Mouse (Mus musculus) embryonic facial prominence, embryonic 11.5 days (tissue): ENCODE results near the gene Olfr706. TPM values are rescaled to one million over a fixed set of nuclear protein-coding genes. Genes with fewer than 3 reads are reported as not detected.
"Not testable (repeated sequence)": the region's sequence is repeated elsewhere in the genome, so short reads cannot be mapped to it uniquely, and the experiment has no call there.

Source experiments
- ATAC-seq: fragments of 200-750 bp; cut with Nextera tagmentation; replicated peaks from 2 replicates; pipeline ENCODE4 v1.8.0; 2017; ENCODE audit warnings: low read depth; ENCODE audit not compliant: insufficient number of reproducible peaks, low FRiP score, low TSS enrichment
- DNase-seq: peaks from one replicate; pipeline ENCODE4 v3.0.0-alpha.2; 2015; ENCODE audit warnings: low spot score
- H3K27ac ChIP-seq: fragments of 300-500 bp; sonication (generic); replicated peaks from 2 replicates; pipeline ENCODE4 v1.5.1; 2014; ENCODE audit warnings: mild to moderate bottlenecking, low read depth, low read length, control low read depth
- H3K27me3 ChIP-seq: fragments of 300-500 bp; sonication (generic); 2 replicates; pipeline ENCODE4 v1.6.1; 2014; ENCODE audit warnings: mild to moderate bottlenecking, low read length, moderate library complexity, mixed read lengths; ENCODE audit not compliant: control insufficient read depth, insufficient read depth
- H3K36me3 ChIP-seq: fragments of 300-500 bp; sonication (generic); replicated peaks from 2 replicates; pipeline ENCODE4 v1.6.1; 2014; ENCODE audit warnings: low read depth, mild to moderate bottlenecking, low read length, moderate library complexity, mixed read lengths; ENCODE audit not compliant: control insufficient read depth, insufficient read depth
- H3K4me1 ChIP-seq: fragments of 300-500 bp; sonication (generic); 2 replicates; pipeline ENCODE4 v1.6.1; 2014; ENCODE audit warnings: low read length, mixed read lengths; ENCODE audit not compliant: control insufficient read depth, insufficient read depth
- H3K4me2 ChIP-seq: fragments of 300-500 bp; sonication (generic); 2 replicates; pipeline ENCODE4 v1.6.1; 2014; ENCODE audit warnings: low read depth, mild to moderate bottlenecking, control low read depth, low read length, moderate library complexity
- H3K4me3 ChIP-seq: fragments of 300-500 bp; sonication (generic); 2 replicates; pipeline ENCODE4 v1.5.1; 2014; ENCODE audit warnings: low read depth, low read length, control low read depth
- H3K9ac ChIP-seq: fragments of 300-500 bp; sonication (generic); replicated peaks from 2 replicates; pipeline ENCODE4 v1.6.1; 2014; ENCODE audit warnings: mild to moderate bottlenecking, control low read depth, low read length
- H3K9me3 ChIP-seq: fragments of 300-500 bp; sonication (generic); replicated peaks from 2 replicates; pipeline ENCODE4 v1.6.1; 2016; ENCODE audit warnings: mild to moderate bottlenecking, low read length, inconsistent platforms, mixed read lengths; ENCODE audit not compliant: control insufficient read depth
- WGBS: fragments of 180-500 bp; shearing (Covaris S2); extraction: QIAGEN DNeasy Blood & Tissue Kit; methylation state at CpG from one replicate; pipeline ENCODE4 v1.1.7; 2014; 5-methylcytosine and 5-hydroxymethylcytosine counted together
- polyA plus RNA-seq: library from polyadenylated mRNA; unstranded; fragments of >200 nt; fragmentation: Nextera tagmentation; extraction: Ambion mirVana; gene quantifications from 2 replicates; pipeline ENCODE4 v1.2.1, GENCODE M21; 2014

Olfr706 gene
- polyA plus RNA-seq: not detected in 2 replicates

- H3K4me3 ChIP-seq: no peak within 1 kb of the TSS
- no peak within 1 kb of the TSS for H3K9ac ChIP-seq
- ATAC-seq (no peak), DNase-seq (no peak)
- H3K27ac ChIP-seq: no peak within 1 kb of the TSS
- H3K4me2 ChIP-seq: no peak within 1 kb of the TSS
- no peaks in the 10 kb centered on the region for H3K4me1 ChIP-seq
- H3K9me3 ChIP-seq: no peaks in the 10 kb centered on the region
- no peaks in the 10 kb centered on the region for H3K27me3 ChIP-seq
- no peaks in the 10 kb centered on the region for H3K36me3 ChIP-seq
- WGBS: 77% methylated on average over 2 of the region's 2 CpGs
Observed at GRCm38 (mm10) chr7:106888062-106888461, at the start of gene Olfr706. Gene Olfr706, minus strand, starts transcription at chr7:106888162.

GRCm38 (mm10) chr7:106932119-106932518, 44.2 kb upstream of the Olfr706 start, which contains the start of gene Olfr709-ps1:
Gene Olfr709-ps1, minus strand, starts transcription at chr7:106932219.
- DNase-seq (no peak), ATAC-seq (no peak)
- no peaks in the 10 kb centered on the region for H3K9me3 ChIP-seq

GRCm38 (mm10) chr7:106920961-106921360, 33.0 kb upstream of the Olfr706 start:
- 95% methylated on average over 6 of the region's 7 CpGs for WGBS

More at GRCm38 (mm10) chr7:106932119-106932518, 44.2 kb upstream of the Olfr706 start, which contains the start of gene Olfr709-ps1:
- Histone ChIP-seq H3K4me3 (no peak within 1 kb of the TSS), H3K4me1 (no peaks in the 10 kb centered on the region), H3K36me3 (no peaks in the 10 kb centered on the region), H3K27me3 (no peaks in the 10 kb centered on the region), H3K4me2 (no peak within 1 kb of the TSS), H3K27ac (no peak within 1 kb of the TSS), H3K9ac (no peak within 1 kb of the TSS)

GRCm38 (mm10) chr7:106907676-106908075, 19.7 kb upstream of the Olfr706 start, which contains the start of gene Olfr1532-ps1:
Gene Olfr1532-ps1, plus strand, starts transcription at chr7:106908001.
- Histone ChIP-seq H3K4me2 (no peak within 1 kb of the TSS), H3K27me3 (no peaks in the 10 kb centered on the region), H3K9me3 (no peaks in the 10 kb centered on the region), H3K4me1 (no peaks in the 10 kb centered on the region), H3K4me3 (no peak within 1 kb of the TSS), H3K9ac (no peak within 1 kb of the TSS), H3K27ac (no peak within 1 kb of the TSS), H3K36me3 (no peaks in the 10 kb centered on the region)
- WGBS: 63% methylated on average over 2 of the region's 2 CpGs
- ATAC-seq: no peak
- no peak for DNase-seq

More at GRCm38 (mm10) chr7:106920961-106921360, 33.0 kb upstream of the Olfr706 start:
- H3K4me3 ChIP-seq, H3K27ac ChIP-seq, DNase-seq, H3K9ac ChIP-seq, H3K27me3 ChIP-seq, ATAC-seq, H3K36me3 ChIP-seq, H3K4me2 ChIP-seq, H3K4me1 ChIP-seq, H3K9me3 ChIP-seq: not testable (repeated sequence)

GRCm38 (mm10) chr7:106901141-106901540, 13.2 kb upstream of the Olfr706 start, which contains the start of gene Olfr707:
Gene Olfr707, minus strand, starts transcription at chr7:106901241.
- not testable (repeated sequence) for H3K4me1 ChIP-seq, ATAC-seq, H3K4me3 ChIP-seq, H3K9ac ChIP-seq, DNase-seq, H3K27ac ChIP-seq, H3K36me3 ChIP-seq, H3K9me3 ChIP-seq, H3K4me2 ChIP-seq, H3K27me3 ChIP-seq
- WGBS: 71% methylated on average over 3 of the region's 3 CpGs

- ATAC-seq: no peak
- Histone ChIP-seq H3K27ac (no peak within 1 kb of the TSS), H3K36me3 (no peaks in the 10 kb centered on the region), H3K4me2 (no peak within 1 kb of the TSS), H3K9me3 (no peaks in the 10 kb centered on the region), H3K4me3 (no peak within 1 kb of the TSS), H3K27me3 (no peaks in the 10 kb centered on the region), H3K4me1 (no peaks in the 10 kb centered on the region), H3K9ac (no peak within 1 kb of the TSS)
- 84% methylated on average over 3 of the region's 3 CpGs for WGBS
- DNase-seq: no peak
Observed at GRCm38 (mm10) chr7:106876791-106877190, 11.2 kb downstream of the Olfr706 start, which contains the start of gene Olfr705. Gene Olfr705, minus strand, starts transcription at chr7:106876891.

- Histone ChIP-seq H3K27me3 (no peaks in the 10 kb centered on the region), H3K36me3 (no peaks in the 10 kb centered on the region), H3K4me1 (no peaks in the 10 kb centered on the region), H3K4me2 (no peak within 1 kb of the TSS), H3K4me3 (no peak within 1 kb of the TSS), H3K9me3 (no peaks in the 10 kb centered on the region), H3K27ac (no peak within 1 kb of the TSS), H3K9ac (no peak within 1 kb of the TSS)
- no peak for ATAC-seq
- no peak for DNase-seq
Observed at GRCm38 (mm10) chr7:106862885-106863284, 25.1 kb downstream of the Olfr706 start, which contains the start of gene Olfr704. Gene Olfr704, plus strand, starts transcription at chr7:106863185.

GRCm38 (mm10) chr7:106843060-106843459, 44.9 kb downstream of the Olfr706 start, which contains the start of gene Olfr703:
Gene Olfr703, plus strand, starts transcription at chr7:106843360.
- Histone ChIP-seq H3K36me3 (no peaks in the 10 kb centered on the region), H3K27me3 (no peaks in the 10 kb centered on the region), H3K27ac (no peak within 1 kb of the TSS), H3K4me3 (no peak within 1 kb of the TSS), H3K4me1 (no peaks in the 10 kb centered on the region), H3K9me3 (no peaks in the 10 kb centered on the region), H3K4me2 (no peak within 1 kb of the TSS), H3K9ac (no peak within 1 kb of the TSS)
- DNase-seq: no peak
- 71% methylated on average over 2 of the region's 2 CpGs for WGBS
- ATAC-seq: no peak
